8 mouse cellular contexts compared by ENCODE assay signal in genomic region chr9:15033568-15034160, GRCm38 (mm10). TPM values are rescaled to one million over a fixed set of nuclear protein-coding genes. Genes with fewer than 3 reads are reported as not detected.
DNase-seq lines count a peak whose midpoint lies in the region; ATAC-seq and TF ChIP-seq lines count a peak whose summit lies in the region.

No protein-coding gene starts in this region.

- H3K9me3 ChIP-seq in heart, embryonic 10.5 days, result no peaks in the 10 kb centered on the region
- no peaks in the 10 kb centered on the region for H3K9me3 ChIP-seq in hindbrain, embryonic 13.5 days

- no peak overlapping the region for H3K27ac ChIP-seq in heart, embryonic 10.5 days
- no peak overlapping the region for H3K27ac ChIP-seq in bone marrow, adult 2 months (ENCODE audit: control insufficient read depth, insufficient read depth, low read depth, low read length, poor library complexity)
- no peak overlapping the region for H3K27ac ChIP-seq in hindbrain, embryonic 13.5 days

- no peaks in the 10 kb centered on the region for H3K27me3 ChIP-seq in heart, embryonic 10.5 days (ENCODE audit: insufficient read depth, poor library complexity, severe bottlenecking)
- no peaks in the 10 kb centered on the region for H3K27me3 ChIP-seq in hindbrain, embryonic 13.5 days

- H3K4me3 ChIP-seq in heart, embryonic 10.5 days, result no peak overlapping the region
- H3K4me3 ChIP-seq in bone marrow, adult 2 months (replicated peaks; ENCODE audit: control insufficient read depth, low read depth, low read length), result no peak overlapping the region
- H3K4me3 ChIP-seq in hindbrain, embryonic 13.5 days, result no peak overlapping the region

- no peak for ATAC-seq in hindbrain, embryonic 13.5 days (ENCODE audit: low FRiP score)

- 0 out of 2 replicates have a peak, but pooled peaks cover 7% of the 10 kb centered on the region for H3K36me3 ChIP-seq in heart, embryonic 10.5 days
- peaks cover 10% of the 10 kb centered on the region for H3K36me3 ChIP-seq in hindbrain, embryonic 13.5 days

- no peak for TF ChIP-seq POLR2A in bone marrow, adult 2 months (IDR thresholded peaks at IDR 0.05; ENCODE audit: borderline replicate concordance, control insufficient read depth, low read depth, low read length)

- no peak overlapping the region for H3K4me2 ChIP-seq in hindbrain, embryonic 13.5 days

- H3K4me1 ChIP-seq in heart, embryonic 10.5 days, result peaks cover 7% of the 10 kb centered on the region; the same call in 1 of the 2 replicates
- H3K4me1 ChIP-seq in bone marrow, adult 2 months (ENCODE audit: control insufficient read depth, insufficient read depth, low read length), result peaks cover 3% of the 10 kb centered on the region
- peaks cover 36% of the 10 kb centered on the region for H3K4me1 ChIP-seq in hindbrain, embryonic 13.5 days (replicated peaks)

- no peak overlapping the region for H3K9ac ChIP-seq in hindbrain, embryonic 13.5 days

- TF ChIP-seq CTCF in bone marrow, adult 2 months (IDR thresholded peaks at IDR 0.05; ENCODE audit: control insufficient read depth, insufficient read depth, low read length), result peak; percentile 50; the same call in 1 of the 2 replicates

- 71% methylated on average over 5 of the region's 5 CpGs for WGBS in heart, embryonic 10.5 days
- 50% methylated on average over 5 of the region's 5 CpGs for WGBS in bone marrow, adult 2 months
- WGBS in hindbrain, embryonic 13.5 days, result 72% methylated on average over 5 of the region's 5 CpGs

- DNase-seq in heart, adult 8-10 months (ENCODE audit: low spot score), result peak; percentile 30
- DNase-seq in heart, embryonic 10.5 days (ENCODE audit: low spot score), result no peak
- peak; percentile 21 to 49 for DNase-seq in spleen, postnatal 36 days (ENCODE audit: low spot score in 2 of 2)
- no peak for DNase-seq in spleen, postnatal 4 days (ENCODE audit: low spot score in 2 of 2)
- peak; percentile 65 for DNase-seq in lung, postnatal 36 days
- DNase-seq in frontal cortex, postnatal 25 days (ENCODE audit: low spot score in 2 of 2), result no peak

RNA-seq across cellular contexts. Expression of gene Panx1, which starts 11.6 kb away (rescaled TPM):
- total RNA-seq in heart, adult 8-10 months (2022), result 1 to 10 TPM; 4.3 to 5.7 (median 4.4) TPM
- polyA plus RNA-seq in heart, embryonic 10.5 days (2016; fragmentation: Nextera tagmentation; extraction: Ambion mirVana), result 26.9 and 43.7 TPM in 2 replicates
- 6.9 and 11.4 TPM in 2 replicates for polyA plus RNA-seq in bone marrow, adult 2 months (2011; ENCODE audit: insufficient read depth, insufficient read length, low replicate concordance, missing spikeins)
- 148 and 152 TPM in 2 replicates for polyA plus RNA-seq in hindbrain, embryonic 13.5 days (2015; fragmentation: Nextera tagmentation; extraction: Ambion mirVana)

Comparison
In these comparisons a context has a peak if more than half of its experiments do, and no peak if none do; other contexts are left out.
1. DNase-seq: peak in heart, adult 8-10 months (single experiment), spleen, postnatal 36 days (2 of 2) and lung, postnatal 36 days (single experiment); none in heart, embryonic 10.5 days (single experiment), spleen, postnatal 4 days (0 of 2) and frontal cortex, postnatal 25 days (0 of 2).